Mouse (Mus musculus): Measurements from ENCODE around the gene Grin1.
"Not testable (repeated sequence)": the region's sequence is repeated elsewhere in the genome, so short reads cannot be mapped to it uniquely, and the experiment has no call there.

GRCm38 (mm10) chr2:25256443-25257109 lies 62.4 kb downstream of the Grin1 start:
- peak; percentile 39; the same call in 1 of the 2 replicates for TF ChIP-seq CTCF (conservative IDR thresholded peaks at IDR 0.05; ENCODE audit: insufficient read depth, insufficient read length, low read depth, low read length)
- TF ChIP-seq POLR2A (IDR thresholded peaks at IDR 0.05; ENCODE audit: low read depth, low read length) = not testable (repeated sequence)

Measured in kidney, adult 2 months (tissue).